Mouse (Mus musculus): ENCODE measurements around the gene Wwox. TPM values are rescaled to one million over a fixed set of nuclear protein-coding genes. Genes with fewer than 3 reads are reported as not detected.

The Wwox gene
- polyA plus RNA-seq, 1 experiment from 2014 or later = 10.6 TPM

GRCm38 (mm10) chr8:115380017-115380416, 940.6 kb downstream of the Wwox start:
- no peaks in the 10 kb centered on the region for H3K9me3 ChIP-seq (replicated peaks)
- H3K27me3 ChIP-seq (ENCODE audit: low read depth, poor library complexity, severe bottlenecking) = no peaks in the 10 kb centered on the region
- DNase-seq (ENCODE audit: low spot score) = no peak
- H3K27ac ChIP-seq (replicated peaks) = no peak overlapping the region
- peaks cover 18% of the 10 kb centered on the region for H3K4me1 ChIP-seq
- no peaks in the 10 kb centered on the region for H3K36me3 ChIP-seq
- 76% methylated on average over 4 of the region's 4 CpGs for WGBS
- no peak overlapping the region for H3K4me3 ChIP-seq

DNA sequence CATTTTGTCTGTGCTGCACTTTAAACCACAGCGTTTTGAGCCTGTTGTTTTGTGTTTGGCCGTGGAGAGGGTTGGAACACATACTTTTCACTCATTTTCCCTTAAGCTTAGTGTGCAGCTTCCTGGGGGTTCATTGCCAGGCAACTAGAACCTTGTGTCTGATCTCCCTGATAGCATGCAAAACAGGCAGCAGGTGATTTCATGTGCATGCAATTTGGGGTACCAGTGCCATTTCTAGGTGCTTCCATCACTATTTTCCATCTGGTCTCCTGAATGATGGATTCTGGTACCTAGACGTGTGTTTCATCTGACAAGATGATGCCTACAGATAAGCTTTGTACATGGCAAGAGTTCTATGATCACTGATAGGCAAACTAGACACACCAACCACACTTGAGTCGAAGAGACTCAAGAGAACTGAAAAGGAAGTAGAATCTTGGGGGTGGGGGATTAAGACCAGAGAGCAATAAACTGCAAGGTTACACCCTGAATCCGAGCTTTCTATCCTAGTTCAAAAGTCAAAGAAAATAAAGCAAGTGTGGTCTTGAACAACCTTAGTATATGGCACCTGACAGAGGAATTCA, 951.6 kb downstream of the Wwox start:
- Histone ChIP-seq H3K27ac (replicated peaks) (no peak overlapping the region), H3K36me3 (no peaks in the 10 kb centered on the region), H3K9me3 (replicated peaks) (no peaks in the 10 kb centered on the region), H3K27me3 (ENCODE audit: low read depth, poor library complexity, severe bottlenecking) (peaks cover under 1% of the 10 kb centered on the region; the same call in 1 of the 2 replicates), H3K4me1 (no peaks in the 10 kb centered on the region), H3K4me3 (no peak overlapping the region)
- DNase-seq (ENCODE audit: low spot score) = no peak
- WGBS = 90% methylated on average over 5 of the region's 5 CpGs

- H3K36me3 ChIP-seq = no peaks in the 10 kb centered on the region
- no peak overlapping the region for H3K4me3 ChIP-seq
- no peaks in the 10 kb centered on the region for H3K4me1 ChIP-seq
- H3K27me3 ChIP-seq (ENCODE audit: low read depth, poor library complexity, severe bottlenecking) = peaks cover 4% of the 10 kb centered on the region; the same call in 1 of the 2 replicates
- no peak overlapping the region for H3K27ac ChIP-seq (replicated peaks)
- no peaks in the 10 kb centered on the region for H3K9me3 ChIP-seq (replicated peaks)
- WGBS = 79% methylated on average over 5 of the region's 5 CpGs
- DNase-seq (ENCODE audit: low spot score) = no peak
These were observed 956.4 kb downstream of the Wwox start for GRCm38 (mm10) chr8:115395840-115396239.

DNA sequence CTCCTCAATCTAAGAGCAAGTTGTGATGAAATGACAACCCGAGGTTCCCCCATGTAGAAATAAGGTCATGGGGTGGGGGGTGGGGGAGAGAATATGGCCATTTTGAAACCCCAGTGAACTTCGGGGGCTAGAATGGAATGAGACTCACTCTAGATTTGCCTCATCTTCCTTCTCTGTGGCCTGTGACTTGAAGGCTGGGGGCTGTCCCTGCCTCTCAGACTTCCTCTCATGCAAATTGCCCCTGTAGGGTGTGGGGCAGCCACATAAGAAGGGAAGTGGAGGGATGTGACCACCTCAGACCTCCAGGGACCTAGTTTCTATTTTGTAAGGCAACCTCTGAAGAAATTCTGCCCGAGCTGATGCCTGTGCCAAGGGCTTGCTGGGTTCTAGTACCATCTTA, 958.5 kb downstream of the Wwox start:
- Histone ChIP-seq H3K4me1 (no peaks in the 10 kb centered on the region), H3K27me3 (ENCODE audit: low read depth, poor library complexity, severe bottlenecking) (peaks cover 4% of the 10 kb centered on the region; the same call in 1 of the 2 replicates), H3K4me3 (no peak overlapping the region), H3K36me3 (no peaks in the 10 kb centered on the region), H3K9me3 (replicated peaks) (no peaks in the 10 kb centered on the region), H3K27ac (replicated peaks) (no peak overlapping the region)
- DNase-seq (ENCODE audit: low spot score) = no peak
- 85% methylated on average over 3 of the region's 3 CpGs for WGBS

DNA sequence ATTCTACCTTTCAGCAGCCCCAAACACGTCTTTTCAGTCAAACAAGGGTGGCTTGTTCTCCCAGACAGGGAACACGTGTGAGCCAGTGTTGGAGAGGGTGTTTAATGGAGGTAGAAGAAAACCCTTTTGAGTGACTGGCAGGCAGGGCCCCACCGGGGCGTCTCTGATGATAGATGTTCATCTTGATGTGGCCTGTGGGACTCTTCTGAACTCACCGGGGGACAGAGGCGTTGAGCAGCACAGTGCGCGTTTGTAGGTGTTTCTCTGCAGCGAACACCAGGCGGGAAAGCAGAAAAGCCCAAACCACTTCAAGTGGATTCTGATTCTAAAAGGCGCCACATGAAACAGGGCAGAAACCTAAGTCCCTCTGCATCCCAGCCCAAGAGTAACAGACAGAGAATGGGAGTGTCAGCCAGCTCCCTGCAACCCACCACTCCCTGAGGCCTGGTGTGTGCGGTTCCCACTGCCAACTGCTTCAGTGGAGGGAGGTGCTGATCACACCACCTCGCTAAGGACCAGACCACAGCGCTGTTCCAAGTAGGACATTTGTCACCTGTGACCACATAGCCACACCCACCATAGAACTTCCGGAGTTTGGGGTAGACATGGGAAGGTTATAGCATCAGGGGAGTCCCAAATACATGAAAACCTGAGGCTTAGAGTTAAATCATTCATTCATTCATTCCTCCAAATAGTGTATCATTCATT, 960.7 kb downstream of the Wwox start:
- Histone ChIP-seq H3K36me3 (no peaks in the 10 kb centered on the region), H3K4me3 (no peak overlapping the region), H3K4me1 (no peaks in the 10 kb centered on the region), H3K27ac (replicated peaks) (no peak overlapping the region), H3K27me3 (ENCODE audit: low read depth, poor library complexity, severe bottlenecking) (peaks cover 4% of the 10 kb centered on the region; the same call in 1 of the 2 replicates), H3K9me3 (replicated peaks) (no peaks in the 10 kb centered on the region)
- 89% methylated on average over 15 of the region's 15 CpGs for WGBS
- DNase-seq (ENCODE audit: low spot score) = no peak

Other genes with a start within 250 kb of the Wwox start
- gene Vat1l, start 234.0 kb upstream of the Wwox start, polyA plus RNA-seq (2016; fragmentation: Nextera tagmentation; extraction: Ambion mirVana) = 9.1 and 10.7 TPM in 2 replicates
- gene Clec3a, start 21.6 kb upstream of the Wwox start, polyA plus RNA-seq (2016; fragmentation: Nextera tagmentation; extraction: Ambion mirVana) = not detected in 2 replicates

All from midbrain, embryonic 10.5 days (tissue).